Mouse (Mus musculus) erythroblast, embryonic 14.5 days (primary cell): ENCODE measurements around the gene Sirt4.

Experiments used
- GATA1 ChIP-seq: IDR thresholded peaks from 2 replicates; pipeline ENCODE4 v1.6.1; 2012; ENCODE audit warnings: low read length, inconsistent platforms, mixed read lengths
- TAL1 ChIP-seq: IDR thresholded peaks from 3 replicates; pipeline ENCODE4 v1.6.1; 2012; ENCODE audit warnings: low read length, inconsistent platforms, mixed read lengths

- TF ChIP-seq GATA1 (no peak), TAL1 (no peak)
Measured at GRCm38 (mm10) chr5:115487942-115488580, 3.5 kb upstream of the Sirt4 start.
